Mouse (Mus musculus) frontal cortex, adult (tissue): ENCODE results near the gene Mxd3.
A peak's percentile ranks its signal among the peaks of the same experiment; 100 is the strongest.

Source experiments
- ATAC-seq: cut with Nextera tagmentation; 2 replicates; pipeline ENCODE4 v1.9.2; 2017; ENCODE audit warnings: mild to moderate bottlenecking, moderate library complexity, mixed read lengths; ENCODE audit not compliant: low TSS enrichment

The Mxd3 gene

GRCm38 (mm10) chr13:55329683-55330566, at the start of gene Mxd3:
Gene Mxd3 (minus strand): TSS chr13:55329823.
- peak; percentile 45 for ATAC-seq

GRCm38 (mm10) chr13:55378907-55379580, 49.4 kb upstream of the Mxd3 start:
- no peak for ATAC-seq

- ATAC-seq = peak; percentile 33; the same call in 1 of the 2 replicates
Observed at GRCm38 (mm10) chr13:55375877-55376276, 46.3 kb upstream of the Mxd3 start.

GRCm38 (mm10) chr13:55374206-55374924, 44.7 kb upstream of the Mxd3 start:
- ATAC-seq = no peak

- no peak for ATAC-seq
Observed at GRCm38 (mm10) chr13:55371740-55372139, 42.1 kb upstream of the Mxd3 start.

- peak; percentile 58 for ATAC-seq
Observed at GRCm38 (mm10) chr13:55371007-55371681, 41.5 kb upstream of the Mxd3 start.

GRCm38 (mm10) chr13:55370234-55370633, 40.6 kb upstream of the Mxd3 start:
- no peak for ATAC-seq

- ATAC-seq = peak; percentile 66
Observed at GRCm38 (mm10) chr13:55369531-55370114, 40.0 kb upstream of the Mxd3 start, which contains the start of gene Rgs14. Gene Rgs14 (plus strand): TSS chr13:55369732.

GRCm38 (mm10) chr13:55368401-55368800, 38.8 kb upstream of the Mxd3 start:
- ATAC-seq = no peak

GRCm38 (mm10) chr13:55362453-55363060, 32.9 kb upstream of the Mxd3 start, which contains the start of gene Lman2:
Gene Lman2 (minus strand): TSS chr13:55362783.
- peak; percentile 98 for ATAC-seq

GRCm38 (mm10) chr13:55361974-55362452, 32.4 kb upstream of the Mxd3 start:
- peak; percentile 17; the same call in 1 of the 2 replicates for ATAC-seq

- no peak for ATAC-seq
Observed at GRCm38 (mm10) chr13:55361145-55361544, 31.5 kb upstream of the Mxd3 start.

GRCm38 (mm10) chr13:55346745-55347144, 17.1 kb upstream of the Mxd3 start:
- ATAC-seq = no peak

- peak; percentile 77 for ATAC-seq
Observed at GRCm38 (mm10) chr13:55344286-55344685, 14.7 kb upstream of the Mxd3 start.

- no peak for ATAC-seq
Observed at GRCm38 (mm10) chr13:55342469-55342868, 12.8 kb upstream of the Mxd3 start.

- ATAC-seq = no peak
Observed at GRCm38 (mm10) chr13:55339259-55339658, 9.6 kb upstream of the Mxd3 start.

GRCm38 (mm10) chr13:55338131-55339054, 8.8 kb upstream of the Mxd3 start:
- ATAC-seq = peak; percentile 41; the same call in 1 of the 2 replicates

GRCm38 (mm10) chr13:55337341-55337975, 7.8 kb upstream of the Mxd3 start:
- no peak for ATAC-seq

GRCm38 (mm10) chr13:55335701-55336100, 6.1 kb upstream of the Mxd3 start:
- no peak for ATAC-seq
